Mouse (Mus musculus): ENCODE results near the gene Grid2.

GRCm38 (mm10) chr6:63417534-63417933 is 161.9 kb downstream of the Grid2 start:
- TF ChIP-seq FLI1 (IDR thresholded peaks at IDR 0.05; ENCODE audit: low read length) (no peak), GATA1 (IDR thresholded peaks at IDR 0.05; ENCODE audit: borderline replicate concordance, low read length) (no peak)

Measured in megakaryocyte, embryonic 14.5 days (primary cell).